Mouse (Mus musculus): ENCODE measurements around the gene Plcb1.

The Plcb1 gene

GRCm38 (mm10) chr2:135208890-135209289 is 423.0 kb downstream of the Plcb1 start:
- DNase-seq (ENCODE audit: low spot score), result no peak

- no peak for DNase-seq (ENCODE audit: low spot score)
Measured at GRCm38 (mm10) chr2:135214746-135215448, 429.0 kb downstream of the Plcb1 start.

GRCm38 (mm10) chr2:135219406-135219805 is 433.5 kb downstream of the Plcb1 start:
- DNase-seq (ENCODE audit: low spot score), result no peak

- DNase-seq (ENCODE audit: low spot score), result no peak
Measured at GRCm38 (mm10) chr2:135225604-135226025, 439.7 kb downstream of the Plcb1 start.

GRCm38 (mm10) chr2:135230262-135230661 is 444.4 kb downstream of the Plcb1 start:
- no peak for DNase-seq (ENCODE audit: low spot score)

GRCm38 (mm10) chr2:135242662-135243316 is 456.9 kb downstream of the Plcb1 start:
- no peak for DNase-seq (ENCODE audit: low spot score)

- DNase-seq (ENCODE audit: low spot score), result no peak
Measured at GRCm38 (mm10) chr2:135243764-135244163, 457.9 kb downstream of the Plcb1 start.

- no peak for DNase-seq (ENCODE audit: low spot score)
Measured at GRCm38 (mm10) chr2:135249925-135250324, 464.1 kb downstream of the Plcb1 start.

GRCm38 (mm10) chr2:135251821-135252315 is 466.0 kb downstream of the Plcb1 start:
- no peak for DNase-seq (ENCODE audit: low spot score)

- no peak for DNase-seq (ENCODE audit: low spot score)
Measured at GRCm38 (mm10) chr2:135259136-135259535, 473.3 kb downstream of the Plcb1 start.

GRCm38 (mm10) chr2:135263943-135264342 is 478.1 kb downstream of the Plcb1 start:
- no peak for DNase-seq (ENCODE audit: low spot score)

- DNase-seq (ENCODE audit: low spot score), result no peak
Measured at GRCm38 (mm10) chr2:135274949-135275348, 489.1 kb downstream of the Plcb1 start.

GRCm38 (mm10) chr2:135278506-135278905 is 492.6 kb downstream of the Plcb1 start:
- DNase-seq (ENCODE audit: low spot score), result peak; percentile 21

GRCm38 (mm10) chr2:135279026-135279425 is 493.2 kb downstream of the Plcb1 start:
- no peak for DNase-seq (ENCODE audit: low spot score)

- DNase-seq (ENCODE audit: low spot score), result no peak
Measured at GRCm38 (mm10) chr2:135283783-135284182, 497.9 kb downstream of the Plcb1 start.

- no peak for DNase-seq (ENCODE audit: low spot score)
Measured at GRCm38 (mm10) chr2:135296184-135296769, 510.4 kb downstream of the Plcb1 start.

GRCm38 (mm10) chr2:135300480-135300879 is 514.6 kb downstream of the Plcb1 start:
- no peak for DNase-seq (ENCODE audit: low spot score)

GRCm38 (mm10) chr2:135302483-135302882 is 516.6 kb downstream of the Plcb1 start:
- no peak for DNase-seq (ENCODE audit: low spot score)

- DNase-seq (ENCODE audit: low spot score), result no peak
Measured at GRCm38 (mm10) chr2:135305186-135305585, 519.3 kb downstream of the Plcb1 start.

- DNase-seq (ENCODE audit: low spot score), result no peak
Measured at GRCm38 (mm10) chr2:135305736-135306471, 520.0 kb downstream of the Plcb1 start.

- no peak for DNase-seq (ENCODE audit: low spot score)
Measured at GRCm38 (mm10) chr2:135306472-135306771, 520.6 kb downstream of the Plcb1 start.

GRCm38 (mm10) chr2:135307787-135308186 is 521.9 kb downstream of the Plcb1 start:
- no peak for DNase-seq (ENCODE audit: low spot score)

GRCm38 (mm10) chr2:135315980-135316379 is 530.1 kb downstream of the Plcb1 start:
- no peak for DNase-seq (ENCODE audit: low spot score)

Data from left cerebral cortex, adult 11 months (tissue).